Mouse (Mus musculus) kidney, adult 2 months (tissue): ENCODE results near the gene Erg28. TPM values are rescaled to one million over a fixed set of nuclear protein-coding genes. Genes with fewer than 3 reads are reported as not detected.
A peak's percentile ranks its signal among the peaks of the same experiment; 100 is the strongest.

ENCODE experiments used
- DNase-seq: peaks from one replicate; pipeline ENCODE4 v3.0.0; 2021
- H3K27ac ChIP-seq: fragments of 200-500 bp; 2 replicates; pipeline ENCODE4 v1.5.1; 2012; ENCODE audit warnings: low read depth, low read length, control low read depth, inconsistent platforms; ENCODE audit not compliant: insufficient read depth
- H3K27me3 ChIP-seq: fragments of 200-500 bp; replicated peaks from 2 replicates; pipeline ENCODE4 v1.6.1; 2012; ENCODE audit warnings: mild to moderate bottlenecking, moderate library complexity, low read length, inconsistent platforms; ENCODE audit not compliant: control insufficient read depth, insufficient read depth
- H3K36me3 ChIP-seq: fragments of 200-500 bp; 2 replicates; pipeline ENCODE4 v1.6.1; 2012; ENCODE audit warnings: mild to moderate bottlenecking, moderate library complexity, low read length, inconsistent platforms; ENCODE audit not compliant: control insufficient read depth, insufficient read depth
- H3K4me1 ChIP-seq: fragments of 200-500 bp; 2 replicates; pipeline ENCODE4 v1.6.1; 2011; ENCODE audit warnings: low read length; ENCODE audit not compliant: control insufficient read depth, insufficient read depth
- H3K4me3 ChIP-seq: fragments of 200-500 bp; 2 replicates; pipeline ENCODE4 v1.5.1; 2011; ENCODE audit warnings: mild to moderate bottlenecking, low read depth, low read length, control low read depth; ENCODE audit not compliant: insufficient read depth
- CTCF ChIP-seq: fragments of 200-500 bp; conservative IDR thresholded peaks from 2 replicates; pipeline ENCODE4 v1.5.1; 2011; ENCODE audit warnings: low read depth, mild to moderate bottlenecking, control low read depth, low read length, moderate library complexity, mixed read lengths; ENCODE audit not compliant: insufficient read depth, insufficient read length
- POLR2A ChIP-seq: fragments of 200-500 bp; IDR thresholded peaks from one replicate; pipeline ENCODE4 v1.6.1; 2011; ENCODE audit warnings: low read depth, low read length, control low read depth
- WGBS: fragments of 180-500 bp; shearing (Covaris S2); methylation state at CpG from one replicate; pipeline ENCODE4 v1.1.7; 2018; 5-methylcytosine and 5-hydroxymethylcytosine counted together
- polyA plus RNA-seq: library from polyadenylated mRNA; depleted of rRNA; stranded (reverse); fragments of >200 nt; gene quantifications from 2 replicates; pipeline ENCODE4 v1.2.3, GENCODE M21; 2012

Erg28 gene
- polyA plus RNA-seq, 1 experiment, result 48.4 TPM

- no peak for TF ChIP-seq POLR2A
- TF ChIP-seq CTCF, result no peak
- DNase-seq, result peak; percentile 84
- peak overlapping the region; percentile 16; the same call in 1 of the 2 replicates for H3K27ac ChIP-seq
- no peaks in the 10 kb centered on the region; the same call in 1 of the 2 replicates for H3K4me1 ChIP-seq
- no peaks in the 10 kb centered on the region for H3K27me3 ChIP-seq
- no peak overlapping the region for H3K4me3 ChIP-seq
- H3K36me3 ChIP-seq, result no peaks in the 10 kb centered on the region
- WGBS, result 27% methylated on average over 2 of the region's 2 CpGs
Observed at GRCm38 (mm10) chr12:85813599-85813998, 10.8 kb downstream of the Erg28 start.

- WGBS, result 100% methylated on average over 4 of the region's 4 CpGs
- TF ChIP-seq CTCF, result no peak
- TF ChIP-seq POLR2A, result no peak
Observed at GRCm38 (mm10) chr12:85811676-85812075, 12.7 kb downstream of the Erg28 start.

GRCm38 (mm10) chr12:85810959-85811358, 13.4 kb downstream of the Erg28 start:
- Histone ChIP-seq H3K27ac (no peak overlapping the region), H3K4me1 (no peaks in the 10 kb centered on the region), H3K36me3 (no peaks in the 10 kb centered on the region), H3K4me3 (no peak overlapping the region), H3K27me3 (no peaks in the 10 kb centered on the region)
- no peak for DNase-seq
- TF ChIP-seq POLR2A (no peak), CTCF (no peak)

More at GRCm38 (mm10) chr12:85811676-85812075, 12.7 kb downstream of the Erg28 start:
- Histone ChIP-seq H3K36me3 (no peaks in the 10 kb centered on the region), H3K4me3 (no peak overlapping the region), H3K4me1 (no peaks in the 10 kb centered on the region), H3K27ac (no peak overlapping the region), H3K27me3 (no peaks in the 10 kb centered on the region)
- no peak for DNase-seq

GRCm38 (mm10) chr12:85809726-85810125, 14.6 kb downstream of the Erg28 start:
- TF ChIP-seq CTCF, result no peak
- TF ChIP-seq POLR2A, result no peak
- no peak for DNase-seq
- H3K4me1 ChIP-seq, result no peaks in the 10 kb centered on the region
- 53% methylated on average over 6 of the region's 6 CpGs for WGBS
- no peaks in the 10 kb centered on the region for H3K27me3 ChIP-seq
- no peaks in the 10 kb centered on the region for H3K36me3 ChIP-seq
- no peak overlapping the region for H3K4me3 ChIP-seq
- H3K27ac ChIP-seq, result no peak overlapping the region

GRCm38 (mm10) chr12:85800031-85800430, 24.3 kb downstream of the Erg28 start:
- Histone ChIP-seq H3K36me3 (no peaks in the 10 kb centered on the region), H3K27ac (no peak overlapping the region), H3K4me1 (no peaks in the 10 kb centered on the region), H3K4me3 (no peak overlapping the region), H3K27me3 (no peaks in the 10 kb centered on the region)
- peak; percentile 17 for DNase-seq
- 61% methylated on average over 9 of the region's 9 CpGs for WGBS
- no peak for TF ChIP-seq POLR2A
- no peak for TF ChIP-seq CTCF

GRCm38 (mm10) chr12:85795551-85795950, 28.8 kb downstream of the Erg28 start:
- Histone ChIP-seq H3K4me1 (no peaks in the 10 kb centered on the region), H3K27ac (no peak overlapping the region), H3K36me3 (no peaks in the 10 kb centered on the region), H3K27me3 (no peaks in the 10 kb centered on the region), H3K4me3 (no peak overlapping the region)
- WGBS, result 69% methylated on average over 1 of the region's 1 CpGs
- DNase-seq, result no peak
- TF ChIP-seq POLR2A, result no peak

- Histone ChIP-seq H3K36me3 (no peaks in the 10 kb centered on the region), H3K4me1 (no peaks in the 10 kb centered on the region), H3K27ac (no peak overlapping the region), H3K27me3 (no peaks in the 10 kb centered on the region), H3K4me3 (no peak overlapping the region)
- DNase-seq, result no peak
- TF ChIP-seq POLR2A, result no peak
- TF ChIP-seq CTCF, result no peak
- WGBS, result 74% methylated on average over 2 of the region's 2 CpGs
Observed at GRCm38 (mm10) chr12:85794094-85794493, 30.3 kb downstream of the Erg28 start.

- no peaks in the 10 kb centered on the region for H3K36me3 ChIP-seq
- H3K27me3 ChIP-seq, result no peaks in the 10 kb centered on the region
- H3K4me1 ChIP-seq, result no peaks in the 10 kb centered on the region
- H3K27ac ChIP-seq, result no peak overlapping the region
- TF ChIP-seq POLR2A, result no peak
- no peak for TF ChIP-seq CTCF
- H3K4me3 ChIP-seq, result no peak overlapping the region
- peak; percentile 22 for DNase-seq
- WGBS, result 51% methylated on average over 6 of the region's 6 CpGs
Observed at GRCm38 (mm10) chr12:85792821-85793346, 31.5 kb downstream of the Erg28 start.
